Mouse (Mus musculus) adrenal gland, postnatal 10 days (tissue): Measurements from ENCODE around the gene Nfix. TPM values are rescaled to one million over a fixed set of nuclear protein-coding genes. Genes with fewer than 3 reads are reported as not detected.

Source experiments
- DNase-seq: peaks from one replicate; pipeline ENCODE4 v3.0.0; 2021; ENCODE audit warnings: mixed read lengths
- total RNA-seq, 2 experiments: library from RNA; stranded (reverse); gene quantifications; 2 replicates each; pipeline ENCODE4 v1.2.3; 2021

Nfix gene
- total RNA-seq, 2 experiments from 2014 or later = 145 to 200 TPM

DNA sequence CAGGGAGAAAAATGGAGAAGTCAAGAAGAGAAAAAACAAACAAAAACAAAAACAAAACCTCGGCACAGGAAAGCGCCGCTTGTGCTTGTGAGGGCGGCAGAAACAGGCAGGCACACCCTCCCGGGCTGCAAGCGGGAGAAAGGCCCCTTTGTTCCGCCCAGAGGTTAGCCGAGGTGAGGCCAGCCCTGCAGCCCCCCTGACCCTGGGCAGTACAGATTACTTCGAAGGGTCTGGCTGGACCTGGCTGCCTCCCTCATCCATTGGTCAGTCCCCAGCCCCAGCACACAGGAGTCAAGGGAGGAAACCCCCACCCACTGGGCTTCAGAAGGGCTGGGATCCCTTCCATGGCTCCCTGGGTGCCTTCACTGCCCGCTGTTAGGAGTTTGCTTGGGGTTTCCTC, 61.9 kb downstream of the Nfix start:
- DNase-seq = no peak

DNA sequence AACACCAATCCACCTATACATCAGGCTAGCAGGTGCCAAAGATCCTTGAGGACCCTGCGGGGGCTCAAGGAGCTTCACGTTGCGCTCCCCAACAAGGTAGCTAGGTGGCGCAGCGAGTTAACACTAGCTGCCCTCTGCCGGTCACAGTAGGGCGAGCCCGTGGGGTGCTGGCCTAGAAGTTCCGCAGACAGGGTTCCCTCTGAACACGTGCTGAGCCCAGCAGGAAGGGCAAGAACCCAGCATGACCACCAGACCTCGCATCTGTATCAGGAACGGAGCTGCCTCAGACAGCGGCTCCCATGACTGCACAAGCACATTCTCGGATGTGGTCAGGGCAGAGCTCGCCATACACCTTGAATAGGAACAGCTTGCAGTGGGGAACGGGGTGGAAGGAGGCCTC, 62.5 kb downstream of the Nfix start:
- peak; percentile 82 for DNase-seq

DNA sequence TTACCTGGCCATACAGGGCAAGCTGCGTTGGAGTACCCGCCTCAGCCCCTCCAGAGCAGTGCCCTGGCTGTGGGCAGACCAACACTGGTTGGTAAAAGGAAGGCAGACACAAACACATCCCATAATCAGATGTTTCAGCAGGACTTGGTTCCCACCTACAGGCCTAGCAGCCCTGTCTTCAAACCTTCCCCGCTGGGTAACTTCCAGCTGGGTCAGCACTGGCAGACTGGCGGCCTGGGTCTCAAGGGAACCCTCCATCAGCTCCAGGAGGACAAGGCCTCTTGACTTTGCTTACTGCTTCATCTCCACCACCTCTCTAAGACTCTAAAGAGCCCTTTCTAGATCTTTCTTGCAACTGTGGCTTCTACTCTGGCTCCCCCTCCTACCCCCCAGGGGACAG, 63.6 kb downstream of the Nfix start:
- peak; percentile 64 for DNase-seq

DNA sequence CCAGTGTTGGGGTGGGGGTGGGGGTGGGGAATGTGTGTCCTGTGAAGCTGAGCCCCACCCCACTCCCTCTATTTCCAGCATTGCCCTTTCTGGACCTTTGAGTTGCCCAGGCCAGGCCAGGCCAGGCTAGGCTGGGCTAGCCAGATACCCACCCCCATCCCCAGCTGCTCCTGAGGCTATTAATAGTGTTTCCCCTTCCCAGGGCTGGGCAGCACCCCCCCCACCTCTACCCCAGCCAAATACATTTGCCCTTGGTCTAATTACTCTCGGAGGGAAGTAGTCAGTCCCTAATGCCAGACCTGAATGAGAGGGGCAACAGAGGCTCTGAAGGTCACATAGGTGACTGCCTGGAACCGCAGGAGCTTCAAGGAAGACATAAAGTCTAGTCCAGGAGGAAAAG, 64.5 kb downstream of the Nfix start:
- no peak for DNase-seq

DNA sequence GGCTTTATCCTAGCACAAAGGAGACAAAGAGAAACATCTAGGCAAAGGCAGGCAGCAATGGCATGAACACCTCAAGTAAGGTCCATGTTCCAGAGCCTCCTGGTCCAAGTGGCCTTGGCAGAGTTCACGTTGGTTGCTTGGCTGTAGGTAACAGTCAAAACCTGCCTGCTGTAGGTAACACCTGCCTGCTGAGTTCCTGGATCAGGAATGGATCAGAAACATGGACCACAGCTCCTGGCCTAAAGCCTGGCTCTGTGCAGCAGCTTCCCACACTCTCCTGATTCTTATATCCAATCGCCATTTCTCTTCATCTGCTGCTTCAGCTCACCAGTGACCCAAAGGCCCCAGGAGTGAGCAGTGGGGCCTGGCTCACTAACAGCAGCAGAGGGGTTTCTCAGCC, 65.5 kb downstream of the Nfix start:
- no peak for DNase-seq

DNA sequence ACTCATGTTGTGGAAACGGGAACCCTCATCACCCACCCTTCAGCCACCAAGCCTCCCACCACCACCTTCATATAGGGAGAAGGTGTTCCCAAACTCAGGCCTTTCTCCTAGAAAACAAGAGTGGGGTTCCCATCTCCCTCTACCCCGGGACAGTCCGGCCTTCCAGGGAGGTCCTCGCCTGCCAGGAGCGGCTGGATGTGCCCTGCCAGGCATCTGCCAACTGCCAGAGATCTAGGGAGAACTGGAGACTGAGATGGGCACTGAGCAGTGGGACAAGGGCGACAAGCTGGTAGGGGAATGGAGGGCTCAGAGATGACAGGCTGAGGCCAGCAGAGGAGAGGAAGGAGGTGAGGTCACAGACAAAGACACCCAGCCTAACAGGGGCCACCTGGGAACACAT, 66.2 kb downstream of the Nfix start:
- no peak for DNase-seq

DNA sequence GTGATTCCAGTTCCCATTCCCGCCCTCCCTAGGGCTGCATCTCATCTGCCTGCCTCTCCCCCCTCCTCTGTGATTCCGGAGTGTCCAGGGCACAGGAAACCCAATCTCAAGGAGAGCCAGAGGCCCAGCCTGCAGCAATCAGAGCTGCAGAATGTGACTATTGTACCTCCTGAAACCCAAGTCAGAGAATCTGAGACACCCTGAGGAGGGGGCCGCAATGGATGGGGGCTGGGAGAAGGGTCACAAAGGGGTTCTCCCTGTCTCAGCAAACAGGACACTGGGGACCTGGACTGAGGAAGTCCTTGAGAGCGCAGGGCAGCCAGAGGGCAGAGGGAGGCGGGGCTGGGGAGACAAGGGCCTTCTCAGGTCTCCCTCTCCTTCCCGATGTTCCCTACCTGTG, 67.1 kb downstream of the Nfix start:
- no peak for DNase-seq

DNA sequence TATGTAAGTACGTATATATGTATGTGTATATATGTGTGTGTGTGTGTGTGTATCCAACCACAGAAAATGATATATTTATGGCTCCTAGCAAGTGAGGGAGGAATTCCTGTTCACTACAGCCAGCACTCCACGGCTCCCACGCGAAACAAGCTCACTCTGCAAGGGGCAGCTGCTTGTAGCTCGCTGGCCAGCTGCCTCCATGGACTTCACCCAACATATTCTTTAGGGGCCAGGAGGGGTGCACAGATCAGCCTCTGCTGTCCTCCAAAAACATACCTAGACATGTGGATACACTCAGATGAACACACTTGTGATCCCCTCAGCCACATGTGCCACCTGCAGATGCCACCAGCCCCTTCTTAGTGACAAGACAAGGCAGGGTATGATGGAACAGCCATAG, 67.6 kb downstream of the Nfix start:
- DNase-seq = no peak

DNA sequence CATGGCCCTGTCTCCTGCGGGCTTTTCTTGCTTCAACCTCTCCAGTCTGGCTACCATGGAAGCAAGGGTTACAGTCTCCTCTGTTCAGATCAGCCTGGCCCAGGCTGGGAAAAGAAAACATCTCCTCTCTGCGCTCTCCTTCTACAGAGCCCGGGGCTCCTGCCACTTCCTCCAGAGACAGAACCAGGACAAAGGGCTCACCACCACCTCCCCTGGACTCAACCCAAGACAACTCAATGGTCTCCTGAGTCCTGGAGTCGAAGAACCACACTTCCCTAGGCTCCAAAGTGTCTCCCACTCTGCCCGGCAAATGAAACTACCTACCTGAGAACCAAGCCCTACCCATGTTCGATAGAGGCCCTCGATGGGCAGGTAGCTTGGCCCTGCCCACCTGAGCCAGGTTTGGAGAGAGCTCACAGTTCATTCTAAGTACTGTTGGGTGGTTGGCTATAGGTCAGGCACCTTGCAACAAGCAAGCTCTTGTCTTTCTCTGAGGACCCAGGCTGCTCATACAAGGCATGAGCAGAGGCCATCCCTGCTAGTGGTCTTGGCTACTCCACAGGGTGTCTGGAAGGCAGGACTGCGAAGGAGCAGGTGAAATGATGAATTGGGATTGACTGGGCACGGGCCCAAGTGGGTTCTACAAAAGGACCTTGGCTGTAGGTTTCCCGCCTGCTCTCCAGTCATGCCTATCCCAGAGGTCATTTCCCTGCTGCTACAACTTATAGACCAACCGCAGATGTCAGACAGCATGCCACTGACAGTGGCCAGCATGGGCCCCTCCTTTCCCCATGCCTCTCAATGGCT, 68.6 kb downstream of the Nfix start:
- DNase-seq = peak; percentile 60

DNA sequence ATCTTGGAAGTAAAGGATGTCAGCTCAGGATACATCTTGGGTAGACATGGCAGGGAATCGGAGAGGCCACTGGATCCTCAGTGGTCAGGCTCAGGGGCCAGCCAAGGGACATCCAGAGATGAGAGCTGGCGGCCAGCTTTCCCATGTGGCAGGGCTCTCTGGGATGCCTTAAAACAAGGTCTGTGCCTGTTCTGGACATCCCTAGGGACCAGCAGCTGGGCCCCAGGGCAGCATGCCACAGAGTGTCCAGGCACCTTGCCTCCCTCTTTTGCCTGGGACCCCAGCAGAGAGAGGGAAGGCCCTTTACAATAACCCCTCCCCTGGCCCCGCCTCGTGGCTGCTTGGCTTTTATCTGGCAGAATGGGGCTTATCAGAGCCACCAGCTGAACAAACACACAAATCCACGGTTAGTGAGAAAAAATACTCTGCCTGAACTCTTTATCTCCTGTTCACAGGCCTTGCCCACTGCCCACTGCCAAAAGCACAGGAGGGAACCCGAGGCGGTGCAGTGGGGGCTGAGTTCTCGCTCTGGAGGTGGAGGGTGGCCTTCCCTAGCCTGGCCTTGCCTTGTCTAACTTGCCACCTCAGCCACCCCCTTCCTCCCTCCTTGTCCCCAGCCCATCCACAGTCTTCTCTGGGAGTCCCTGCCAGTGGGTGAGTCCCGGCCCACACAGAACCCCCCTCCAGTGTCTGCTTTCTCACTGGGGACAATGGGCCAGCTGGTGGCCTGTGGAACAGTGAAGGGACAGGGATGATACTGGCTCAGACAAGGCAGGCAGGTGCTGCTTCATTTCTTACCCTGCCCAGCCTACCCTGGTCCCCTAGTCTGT, 69.4 kb downstream of the Nfix start:
- DNase-seq = peak; percentile 42

DNA sequence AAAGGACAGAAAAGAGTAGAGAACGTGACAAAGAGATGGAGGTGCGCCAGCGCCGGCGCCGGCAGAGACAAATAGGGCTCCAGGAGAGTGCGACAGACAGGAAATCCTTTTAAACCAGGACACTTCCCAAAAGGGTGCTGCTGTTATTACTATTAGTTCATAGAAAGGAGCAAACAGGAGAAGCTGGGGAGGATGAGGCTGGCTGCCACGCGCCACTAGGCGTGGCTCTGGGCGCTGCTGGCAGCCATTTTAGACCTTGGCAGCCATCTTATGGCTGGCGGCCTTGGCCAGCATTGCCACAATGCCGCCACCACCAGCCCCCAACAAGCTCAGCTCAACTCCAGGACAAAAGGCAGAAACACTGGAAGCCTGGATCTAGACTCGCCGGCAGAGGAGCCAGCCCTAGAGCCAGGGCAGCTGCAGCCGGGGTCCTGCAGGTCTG, 70.2 kb downstream of the Nfix start:
- no peak for DNase-seq

DNA sequence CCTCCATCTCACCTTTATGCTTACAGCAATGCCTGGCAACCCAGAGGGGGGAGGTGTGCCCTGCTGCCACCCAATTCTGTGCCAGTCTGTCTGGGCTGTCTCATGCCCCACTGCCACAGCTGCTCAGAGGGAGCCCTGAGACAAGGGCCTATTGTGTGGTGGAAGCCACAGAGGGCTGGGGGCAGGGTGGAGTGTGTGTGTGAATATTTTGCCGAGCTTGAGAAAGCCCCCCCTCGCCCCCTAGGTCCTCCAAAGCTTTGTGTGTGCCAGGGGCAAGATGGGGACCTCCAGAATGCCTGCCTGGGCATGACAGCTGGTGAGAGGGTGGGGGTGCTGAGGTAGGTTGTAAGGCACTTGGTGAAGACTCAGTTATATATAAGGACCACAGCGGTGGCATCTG, 71.7 kb downstream of the Nfix start:
- no peak for DNase-seq

DNA sequence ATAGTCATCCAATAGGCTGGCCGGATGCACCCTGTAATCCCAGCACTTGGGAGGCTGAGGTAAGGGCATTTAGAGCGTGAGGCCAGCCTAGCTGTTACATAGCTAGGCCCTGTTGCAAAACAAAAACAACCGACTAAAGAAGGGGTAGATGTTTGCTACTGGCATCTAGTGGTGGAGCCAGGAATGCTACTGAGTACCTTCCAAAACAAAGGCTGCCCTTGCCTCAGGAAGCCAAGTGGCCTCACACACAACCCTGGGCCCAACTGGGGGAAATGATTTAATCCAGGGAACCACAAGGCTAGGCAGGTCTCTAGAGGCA, 74.2 kb downstream of the Nfix start:
- DNase-seq = no peak

DNA sequence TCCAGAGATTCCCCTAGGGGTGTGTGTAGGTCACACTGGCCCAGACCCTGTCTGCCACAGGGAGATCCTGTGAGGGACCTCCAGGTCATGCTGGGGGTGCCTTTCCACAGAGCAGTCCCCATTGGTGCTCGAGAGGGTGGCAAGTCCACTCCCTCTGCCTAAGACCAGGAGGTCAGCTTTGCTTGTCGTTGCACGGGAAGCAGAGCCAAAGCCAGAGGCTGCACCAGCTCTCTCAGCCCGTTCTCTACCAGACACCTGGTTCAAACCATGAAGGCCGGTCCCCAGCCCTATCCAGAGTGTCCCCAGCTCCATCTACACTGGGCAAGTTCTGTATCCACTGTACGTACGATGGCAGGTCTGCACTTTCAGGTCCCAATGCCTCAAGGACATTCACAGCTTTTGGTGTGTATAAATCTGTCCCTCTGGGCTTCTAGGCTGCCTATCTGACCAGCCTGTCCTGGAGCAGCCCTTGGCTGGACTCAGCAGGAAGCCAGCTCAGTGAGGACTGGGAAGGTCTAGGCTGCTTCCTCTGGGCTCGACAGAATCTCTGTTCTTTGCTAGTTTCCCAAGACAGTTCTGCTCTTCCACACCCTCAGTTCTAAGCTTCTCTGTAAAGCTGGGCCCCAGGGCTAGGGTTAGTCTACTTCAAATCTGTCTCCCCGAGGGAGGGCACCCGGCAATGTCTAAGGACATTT, 74.8 kb downstream of the Nfix start:
- no peak for DNase-seq

DNA sequence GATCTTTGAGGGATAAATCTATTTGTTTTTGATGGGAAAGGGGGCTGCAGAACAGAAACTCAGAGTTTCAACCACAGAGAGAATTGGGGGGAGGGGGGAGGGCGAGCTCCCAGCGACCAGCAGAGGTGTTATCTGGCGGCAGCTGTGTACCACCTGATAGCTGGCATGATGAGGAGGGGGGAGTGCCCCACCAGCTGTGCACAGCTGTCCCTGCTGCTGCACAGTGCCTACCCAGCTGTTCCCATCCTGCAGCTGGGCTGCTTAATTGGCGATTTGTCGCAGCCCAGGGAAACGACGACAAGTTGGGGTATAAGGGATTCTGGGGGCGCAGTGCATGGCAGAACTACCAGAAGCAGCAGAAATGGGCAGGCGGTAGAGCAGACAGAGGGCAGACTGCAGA, 75.5 kb downstream of the Nfix start:
- no peak for DNase-seq

DNA sequence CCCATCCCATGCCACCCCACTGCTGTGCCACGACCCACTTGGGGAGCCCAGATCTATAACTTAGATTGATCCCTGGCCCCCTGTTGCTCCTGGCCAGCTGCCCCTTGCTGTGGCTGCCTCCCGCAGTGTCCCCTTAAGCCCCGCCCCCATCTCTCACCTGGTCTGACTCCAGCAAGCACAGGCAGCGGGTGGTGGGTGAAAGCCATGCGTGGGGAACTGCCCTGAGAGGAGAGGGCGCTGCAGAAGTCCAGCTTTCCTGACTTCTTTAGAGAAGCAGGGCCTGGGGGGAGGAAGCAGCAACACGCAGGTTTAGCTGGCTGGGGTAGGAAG, 76.6 kb downstream of the Nfix start:
- DNase-seq = no peak

DNA sequence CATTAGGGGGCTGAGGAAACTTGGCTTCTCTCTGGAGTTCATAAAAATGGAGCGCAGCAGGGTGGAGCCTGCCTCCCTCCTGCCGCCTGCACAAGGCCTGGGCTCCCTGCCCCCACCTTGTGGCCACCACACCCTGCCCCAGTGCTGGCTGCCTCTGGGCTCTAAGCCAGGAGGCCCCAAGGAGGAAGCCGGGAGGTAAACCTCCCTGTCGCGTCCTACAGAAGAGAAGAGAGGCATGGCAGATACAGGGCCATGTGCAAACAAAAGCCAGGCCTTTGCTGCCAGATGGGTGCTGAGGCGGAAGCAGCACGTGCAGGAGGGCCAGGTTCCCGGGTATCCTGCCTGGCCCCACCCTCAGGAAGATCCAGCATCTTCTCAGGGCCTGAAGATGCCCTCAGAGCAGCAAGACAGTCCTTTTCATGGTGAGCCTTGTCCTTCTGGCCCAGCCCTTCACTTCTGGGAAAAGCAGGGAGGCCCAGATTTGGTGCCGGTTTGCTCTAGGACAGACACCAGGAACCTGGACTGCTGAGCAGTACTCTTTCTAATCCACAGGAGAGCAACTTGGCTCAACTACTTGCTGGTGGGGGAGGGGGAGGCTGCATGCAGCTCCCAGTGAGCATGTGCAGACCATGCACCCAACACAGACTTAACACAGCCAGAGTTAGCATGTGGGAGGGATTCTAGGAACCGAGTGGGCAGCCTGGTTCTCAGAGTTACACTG, 77.1 kb downstream of the Nfix start, which contains the start of gene G430095P16Rik:
Gene G430095P16Rik (plus strand): TSS at position 158 of the 721 bp plus-strand sequence.
- peak; percentile 79 for DNase-seq

DNA sequence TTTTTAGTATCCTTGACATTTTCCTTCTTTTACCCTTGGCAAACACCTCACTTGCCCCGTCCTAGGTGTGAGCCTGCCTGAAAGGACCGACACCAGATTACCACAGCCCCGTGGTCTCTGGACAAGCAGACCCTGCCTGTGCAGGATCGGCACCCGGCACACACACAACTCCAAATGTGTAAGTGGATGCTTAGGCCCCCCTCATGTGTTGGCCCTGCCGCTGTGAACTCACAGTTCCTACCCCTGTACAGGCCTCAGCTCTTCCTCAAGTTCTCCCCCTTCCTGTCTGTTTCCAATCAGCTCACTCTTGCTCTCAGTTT, 77.7 kb downstream of the Nfix start:
- DNase-seq = no peak

DNA sequence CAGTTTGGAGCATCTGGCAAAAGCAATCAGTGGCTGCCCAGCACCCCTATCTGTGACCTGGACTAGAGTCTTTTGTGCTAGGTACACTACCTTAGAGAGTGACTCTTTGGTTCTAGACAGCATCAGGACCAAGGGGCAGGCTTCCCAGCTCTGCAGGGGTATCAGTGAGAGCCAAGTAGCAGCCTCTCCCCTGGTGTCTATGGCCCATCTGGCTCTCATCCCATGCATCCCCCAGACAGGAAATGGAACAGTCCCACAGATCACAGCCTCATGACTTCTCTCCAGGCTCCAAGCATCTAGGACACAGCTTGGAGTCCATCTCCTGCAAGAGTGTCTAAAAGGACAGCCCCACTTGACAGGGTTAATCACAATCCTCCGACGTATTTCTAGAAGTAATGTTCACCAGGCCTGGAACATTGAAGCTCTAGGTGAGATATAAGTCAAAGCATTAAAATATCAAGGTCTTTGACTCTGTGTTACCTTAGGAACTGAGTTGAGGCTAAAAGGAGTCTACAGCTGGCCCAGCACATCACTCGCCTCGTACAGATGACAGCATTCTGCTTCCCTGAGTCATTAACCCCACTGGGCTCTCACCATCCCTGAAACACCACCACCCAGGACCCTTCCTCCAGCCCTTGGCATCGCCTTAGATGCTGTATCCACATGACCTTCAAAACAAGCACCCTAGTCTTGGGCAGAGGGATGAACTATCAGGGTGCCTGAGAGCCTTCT, 81.0 kb downstream of the Nfix start:
- no peak for DNase-seq

DNA sequence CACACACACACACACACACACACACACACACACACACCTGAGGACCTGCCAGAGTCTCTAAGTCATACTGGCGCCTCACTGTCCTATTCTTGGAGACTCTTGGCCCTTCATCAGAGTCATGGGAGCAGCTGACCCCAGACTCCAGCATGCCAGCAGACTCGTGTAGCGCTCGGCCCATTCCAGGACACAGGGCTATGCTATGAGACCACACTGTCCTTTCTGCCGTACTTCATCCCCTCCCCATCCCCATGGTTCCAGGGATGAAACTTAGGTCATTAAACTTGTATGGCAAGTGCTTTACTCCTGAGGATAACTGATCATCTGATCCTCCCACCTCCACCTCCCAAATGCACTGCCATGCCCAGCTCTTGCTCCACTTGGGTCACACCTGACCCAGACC, 81.7 kb downstream of the Nfix start:
- no peak for DNase-seq

DNA sequence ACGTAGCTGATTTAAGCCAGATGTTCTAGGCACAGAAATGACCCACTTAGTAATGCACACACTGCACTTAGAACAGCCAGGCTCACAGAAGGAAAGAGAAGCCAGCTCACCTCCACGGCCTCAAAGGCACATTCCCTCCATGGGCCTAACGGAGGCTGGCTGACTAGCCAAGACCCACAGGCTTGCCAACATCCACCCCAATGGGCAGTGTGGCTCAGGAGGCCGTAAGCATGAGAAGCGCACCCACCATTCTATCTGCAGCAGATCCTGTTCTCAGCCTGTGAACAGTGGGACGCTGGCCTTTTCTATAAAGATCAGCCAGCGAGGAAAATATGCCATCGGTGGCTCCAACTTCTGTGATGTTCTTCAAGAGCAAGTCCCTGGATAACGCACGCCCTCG, 83.4 kb downstream of the Nfix start:
- no peak for DNase-seq

DNA sequence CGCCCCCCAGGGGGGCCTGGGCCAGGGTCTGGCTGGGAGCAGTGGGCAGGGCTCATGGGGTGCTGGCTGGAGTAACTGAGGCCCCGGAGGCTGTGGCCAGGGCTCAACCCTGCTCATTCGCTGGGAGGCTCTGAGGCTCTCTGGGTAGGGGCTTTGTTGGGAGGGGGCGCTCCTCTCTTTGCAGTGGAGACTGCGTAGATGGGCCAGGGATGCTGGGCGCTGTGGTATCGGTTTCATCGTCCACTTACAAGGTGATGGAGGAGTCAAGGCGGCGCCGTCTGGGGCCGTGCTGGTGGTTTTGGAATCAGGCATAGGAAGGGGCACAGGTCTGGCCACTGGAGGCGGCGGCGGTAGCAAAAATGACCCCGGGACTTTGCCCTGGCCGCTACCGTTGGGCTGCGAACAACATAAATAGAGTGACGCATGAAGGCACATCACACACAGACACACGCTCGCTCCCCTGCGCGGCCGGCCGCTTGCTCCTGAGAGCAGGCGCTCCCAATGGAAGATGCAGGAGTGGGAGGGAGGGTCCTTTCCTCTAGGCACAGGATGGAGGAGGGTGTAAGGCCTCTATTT, 84.2 kb downstream of the Nfix start:
- DNase-seq = no peak
